Mouse (Mus musculus) monocyte, adult 5-6 weeks (primary cell): ENCODE results near the gene Fbxo41. TPM values are rescaled to one million over a fixed set of nuclear protein-coding genes. Genes with fewer than 3 reads are reported as not detected.

Source experiments
- ATAC-seq: fragments of 153-309, 156-312 bp; replicated peaks from 2 replicates; pipeline ENCODE4 v1.8.0; 2017; ENCODE audit warnings: mild to moderate bottlenecking; ENCODE audit not compliant: low TSS enrichment, insufficient number of reproducible peaks, severe bottlenecking, poor library complexity, low FRiP score
- total RNA-seq: library from RNA; stranded (forward); fragments of 200-1000, 200-491, 200-594 nt; gene quantifications from 3 replicates; pipeline ENCODE4 v1.2.3, GENCODE M21; 2017

Gene Fbxo41
- total RNA-seq = not detected in 3 replicates

DNA sequence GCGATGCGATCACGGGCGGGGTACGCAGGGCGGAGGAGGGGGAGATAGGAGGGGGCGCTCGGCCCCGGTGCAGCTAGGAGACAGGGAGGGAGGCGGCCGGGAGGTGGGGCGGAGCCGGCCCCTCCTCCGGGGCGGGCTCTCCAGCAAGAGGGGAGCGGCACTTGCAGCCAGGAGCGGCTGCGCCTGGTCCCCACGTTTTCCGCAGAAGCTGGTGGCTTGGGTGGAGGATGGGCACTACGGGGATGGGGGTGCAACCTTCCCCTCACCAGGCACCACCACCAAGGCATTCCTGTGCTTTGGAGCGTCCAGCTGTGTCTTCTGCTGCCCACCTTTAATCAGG lies at the start of gene Fbxo41:
Gene Fbxo41 (minus strand): TSS at position 84 of the 340 bp plus-strand sequence.
- ATAC-seq = no peak

- no peak for ATAC-seq
Measured at GRCm38 (mm10) chr6:85547642-85548041, 44.8 kb upstream of the Fbxo41 start.

DNA sequence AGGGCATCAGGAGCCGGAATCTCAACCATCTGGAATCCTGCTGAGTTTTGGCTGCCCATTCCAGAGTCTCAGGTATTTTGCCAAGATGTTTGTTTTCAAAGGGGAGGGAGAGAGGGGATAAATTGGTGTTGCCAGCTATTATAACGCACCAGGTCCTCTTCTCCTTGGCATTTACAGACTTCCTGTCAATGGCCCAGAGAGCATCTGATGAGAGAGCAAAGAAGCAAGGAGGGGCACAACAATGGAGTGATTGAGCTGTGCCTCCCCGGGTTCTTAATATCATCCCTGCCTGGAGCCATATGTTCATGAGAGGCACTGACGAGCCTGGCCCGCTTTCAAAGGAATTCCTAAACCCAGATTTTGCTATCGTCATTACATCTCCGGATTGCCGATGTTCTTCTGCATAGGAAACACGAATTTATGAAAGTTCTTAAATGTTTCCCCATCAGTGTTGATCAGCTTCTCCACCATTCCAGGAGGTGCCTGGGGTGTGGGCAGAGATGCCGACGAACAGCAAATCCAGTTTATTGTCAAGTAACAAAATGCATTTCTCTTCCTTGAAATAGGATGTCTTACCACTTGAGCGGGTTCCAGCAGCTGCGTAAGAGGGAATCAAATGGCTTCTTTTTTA lies 41.6 kb upstream of the Fbxo41 start:
- no peak for ATAC-seq

DNA sequence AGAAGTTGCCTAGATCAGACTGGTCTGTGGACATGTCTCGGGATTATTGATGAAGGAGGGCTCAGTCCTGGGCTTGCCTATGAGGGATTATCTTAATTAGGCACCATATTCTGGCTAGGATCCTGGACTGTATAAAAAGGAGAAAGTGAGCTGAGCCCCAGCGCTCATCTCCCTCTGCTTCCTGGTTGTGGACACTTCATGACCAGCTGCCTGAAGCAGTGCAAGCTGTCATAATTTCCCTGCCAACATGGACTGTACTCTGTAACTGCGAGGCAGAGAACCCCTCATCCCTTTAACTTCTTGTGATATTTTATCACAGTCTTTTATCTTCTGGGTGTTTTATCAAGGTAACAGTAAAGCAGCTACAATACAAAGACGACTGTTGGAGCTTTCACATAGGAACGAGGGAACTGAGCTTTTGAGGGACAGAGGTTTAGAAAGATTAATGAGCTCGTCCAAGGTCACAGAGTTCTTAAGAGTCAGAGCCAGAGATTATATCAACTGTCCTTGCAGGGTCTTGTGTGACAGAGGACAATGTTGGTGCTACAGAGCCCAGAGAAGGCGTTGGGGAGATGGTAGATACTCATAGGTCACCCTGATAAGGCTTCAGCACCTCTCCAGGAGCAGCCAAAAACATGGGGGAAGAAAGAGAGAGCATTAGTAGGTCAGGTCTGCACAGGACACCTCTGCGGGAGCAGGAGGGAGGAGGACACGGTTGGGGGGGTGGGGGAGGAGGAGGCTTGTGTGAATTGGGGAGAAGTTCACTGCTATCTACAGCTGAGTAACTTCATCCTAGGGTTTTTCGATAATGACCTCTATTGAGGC lies 40.8 kb upstream of the Fbxo41 start:
- no peak for ATAC-seq

DNA sequence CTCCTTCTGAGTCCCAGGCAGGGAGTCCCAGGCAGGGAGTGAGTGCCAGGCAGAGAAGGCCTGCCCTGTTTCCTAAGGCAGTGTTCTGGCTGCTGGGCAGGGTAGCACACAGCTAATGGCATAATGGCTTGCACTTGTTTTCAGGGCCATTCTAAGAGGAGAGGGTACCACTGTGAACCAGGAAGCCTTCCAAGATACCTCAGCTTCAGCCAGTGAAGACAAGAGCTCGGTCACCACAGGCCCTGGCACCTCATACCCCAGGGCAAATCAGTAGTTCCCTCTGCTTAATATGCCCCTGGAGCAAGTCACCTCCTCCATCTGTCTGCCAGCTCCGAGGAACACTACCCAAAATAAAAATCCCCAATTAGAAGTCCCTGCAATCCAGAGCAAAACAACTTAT lies 20.0 kb upstream of the Fbxo41 start:
- no peak for ATAC-seq

GRCm38 (mm10) chr6:85522026-85522425 lies 19.2 kb upstream of the Fbxo41 start:
- ATAC-seq = no peak

- ATAC-seq = no peak
Measured at GRCm38 (mm10) chr6:85518091-85518693, 15.4 kb upstream of the Fbxo41 start.

- no peak for ATAC-seq
Measured at GRCm38 (mm10) chr6:85515941-85516340, 13.1 kb upstream of the Fbxo41 start.

DNA sequence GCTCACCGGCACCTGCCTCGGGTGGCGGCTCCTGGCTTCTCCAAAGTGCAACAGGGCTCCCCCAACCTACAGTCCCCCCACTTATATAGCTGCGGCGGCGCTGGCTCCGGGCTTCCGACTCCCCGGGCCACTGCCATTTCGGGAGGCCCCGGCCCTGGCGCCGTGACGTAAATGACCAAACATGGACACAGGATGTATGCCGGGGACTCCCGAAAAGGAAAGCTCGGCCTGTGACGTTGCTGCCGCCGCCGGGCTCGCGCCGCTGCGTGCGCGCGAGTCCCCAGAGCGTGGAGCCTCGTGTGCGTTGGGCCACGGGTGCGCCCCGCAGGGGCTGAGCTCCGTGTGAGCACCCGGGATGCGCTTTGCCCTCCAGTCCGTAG lies 10.7 kb upstream of the Fbxo41 start, which contains the start of gene Egr4:
Gene Egr4 (minus strand): TSS at position 59 of the 380 bp plus-strand sequence.
- ATAC-seq = no peak

GRCm38 (mm10) chr6:85512577-85513530 lies 10.1 kb upstream of the Fbxo41 start:
- no peak for ATAC-seq

DNA sequence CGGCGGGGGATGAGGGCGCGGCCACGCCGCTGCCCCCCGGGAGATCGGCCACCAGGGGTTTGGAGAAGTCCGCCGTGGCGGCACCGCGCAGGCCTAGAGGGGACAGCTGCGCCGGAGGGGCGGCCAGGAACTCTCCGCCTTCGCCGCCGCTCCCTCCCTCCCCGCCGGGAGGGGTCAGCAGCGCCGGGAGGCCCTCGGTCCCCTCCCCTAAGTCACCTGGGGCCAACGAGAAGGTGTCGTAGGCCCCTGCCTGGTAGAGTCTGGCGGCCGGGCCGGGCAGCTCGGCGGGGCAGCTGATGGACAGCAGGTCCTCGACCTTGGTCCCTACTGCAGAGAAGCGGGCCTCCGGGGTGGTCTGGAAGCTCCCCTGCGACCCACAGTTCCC lies 9.3 kb upstream of the Fbxo41 start:
- no peak for ATAC-seq

GRCm38 (mm10) chr6:85511286-85512055 lies 8.7 kb upstream of the Fbxo41 start:
- no peak for ATAC-seq

DNA sequence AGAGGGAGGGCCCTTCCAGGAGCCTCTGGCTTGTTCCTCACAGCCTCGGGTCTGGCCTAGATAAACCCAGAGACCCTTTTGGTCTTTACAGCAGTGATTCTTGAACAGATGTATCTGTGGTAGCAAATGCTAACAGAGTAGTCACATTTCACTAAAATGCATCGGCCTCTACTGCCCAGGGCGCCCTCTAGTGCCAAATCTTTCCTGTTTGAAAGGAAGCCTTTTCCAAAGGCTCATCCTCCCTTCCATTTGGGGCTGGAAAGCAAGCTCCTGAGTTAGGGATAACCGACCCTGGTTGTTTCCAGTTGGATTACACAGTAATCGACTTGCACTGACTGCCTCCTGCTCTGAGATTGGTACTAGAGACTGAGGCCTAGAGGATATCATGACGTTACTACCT lies 7.7 kb upstream of the Fbxo41 start:
- no peak for ATAC-seq

DNA sequence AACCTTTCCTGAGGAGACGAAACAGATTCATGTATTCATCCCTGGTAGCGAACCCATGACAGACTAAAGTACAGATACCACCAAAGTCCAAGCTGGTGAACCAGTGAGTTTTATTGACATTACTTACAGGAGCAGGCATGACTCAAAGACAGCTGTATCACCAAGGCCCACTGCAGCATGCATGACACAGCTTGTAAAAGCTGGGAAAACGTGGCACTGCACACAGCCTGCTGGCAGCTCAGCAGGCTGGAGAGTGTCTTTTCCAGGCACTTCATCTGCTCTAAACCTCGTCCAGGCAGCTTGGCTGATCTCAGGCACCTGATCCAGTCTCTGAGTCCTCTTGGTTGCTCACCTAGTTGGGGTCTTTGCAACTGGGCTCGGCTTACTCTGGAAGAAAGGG lies 5.8 kb upstream of the Fbxo41 start:
- ATAC-seq = no peak

DNA sequence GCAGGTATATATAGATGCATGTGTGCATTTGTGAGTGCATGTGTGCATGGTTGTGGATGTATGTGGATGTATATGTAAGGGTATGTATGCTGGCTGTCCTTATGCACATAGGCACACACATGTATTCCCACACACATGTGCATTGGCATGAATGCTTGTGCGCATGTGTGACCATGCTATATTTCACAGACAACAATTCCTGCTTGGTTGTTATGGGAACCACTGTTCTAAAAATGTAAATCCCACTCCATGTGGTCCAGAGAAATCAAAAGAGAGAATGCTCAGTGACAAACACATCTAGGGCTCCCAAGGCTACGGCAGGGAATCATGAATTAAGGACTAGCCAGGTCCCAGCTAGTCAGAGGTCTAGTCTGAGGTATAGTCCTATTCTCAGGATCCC lies 2.1 kb upstream of the Fbxo41 start:
- no peak for ATAC-seq

- no peak for ATAC-seq
Measured at GRCm38 (mm10) chr6:85502103-85502910, 487 bp downstream of the Fbxo41 start.

- no peak for ATAC-seq
Measured at GRCm38 (mm10) chr6:85501571-85502102, 1.2 kb downstream of the Fbxo41 start.
